Mouse (Mus musculus) monocyte, adult 2 months (primary cell): ENCODE measurements around the gene Zcwpw1.
A peak's percentile ranks its signal among the peaks of the same experiment; 100 is the strongest.
"Not testable (repeated sequence)": the region's sequence is repeated elsewhere in the genome, so short reads cannot be mapped to it uniquely, and the experiment has no call there.

Source experiments
- DNase-seq, 2 experiments: peaks; one replicate each; pipeline ENCODE4 v3.0.0; 2022; ENCODE audit warnings: low spot score in 2 of 2, low read depth in 1 of 2

Gene Zcwpw1

GRCm38 (mm10) chr5:137831106-137831505, 43.5 kb downstream of the Zcwpw1 start:
- no peak for DNase-seq

GRCm38 (mm10) chr5:137831506-137831905, 43.9 kb downstream of the Zcwpw1 start:
- DNase-seq: no peak

DNA sequence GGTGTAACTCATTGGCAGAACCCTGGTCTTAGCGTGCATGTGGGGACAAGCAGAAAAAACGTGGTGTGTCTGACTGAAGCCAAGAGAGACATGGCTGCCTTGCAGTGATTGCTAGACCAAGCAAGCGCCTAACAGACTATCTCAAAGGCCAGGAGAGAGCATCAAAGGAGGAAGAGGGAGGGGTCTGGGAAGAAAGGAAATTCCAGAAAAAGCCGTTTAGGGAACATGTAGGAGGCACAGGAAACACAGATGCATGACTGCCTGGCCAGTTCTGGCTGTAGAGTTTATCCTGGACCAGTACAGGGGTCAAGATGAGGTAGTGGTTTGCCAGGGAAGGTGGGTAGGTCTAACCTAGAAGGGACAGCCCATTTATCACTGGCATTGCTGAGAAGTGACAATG, 45.9 kb downstream of the Zcwpw1 start:
- no peak for DNase-seq

DNA sequence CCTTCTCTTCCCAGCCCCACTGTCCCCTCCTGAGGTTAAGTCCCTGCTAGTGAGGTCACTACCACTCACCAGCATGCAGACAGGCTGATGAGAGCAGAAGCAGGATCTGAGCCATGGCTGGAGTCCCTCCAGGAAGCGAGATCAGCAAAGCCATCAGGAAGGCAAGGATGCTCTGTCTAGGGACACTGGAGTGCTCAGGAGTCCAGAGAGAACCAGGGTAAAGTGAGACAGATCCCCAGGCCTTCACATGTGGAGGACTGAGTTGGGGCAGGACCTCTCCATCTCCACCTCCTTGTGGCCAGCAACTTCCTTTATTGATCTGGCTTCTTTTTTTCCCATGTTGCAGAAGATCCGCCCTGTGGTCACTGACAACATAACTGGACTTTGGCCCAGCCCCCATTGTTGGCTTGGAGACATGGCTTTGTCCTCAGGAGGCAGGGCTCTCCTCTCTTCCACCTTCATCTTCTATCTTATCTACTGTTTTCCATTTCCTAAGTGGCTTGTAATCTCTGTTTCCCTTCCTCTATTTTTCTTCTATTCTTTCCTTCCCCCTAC, 48.4 kb downstream of the Zcwpw1 start, which contains the start of gene Pilra:
Pilra (minus strand) TSS at position 316 of the 555 bp plus-strand sequence.
- peak in 1 of 2 experiments; percentile 48 for DNase-seq

DNA sequence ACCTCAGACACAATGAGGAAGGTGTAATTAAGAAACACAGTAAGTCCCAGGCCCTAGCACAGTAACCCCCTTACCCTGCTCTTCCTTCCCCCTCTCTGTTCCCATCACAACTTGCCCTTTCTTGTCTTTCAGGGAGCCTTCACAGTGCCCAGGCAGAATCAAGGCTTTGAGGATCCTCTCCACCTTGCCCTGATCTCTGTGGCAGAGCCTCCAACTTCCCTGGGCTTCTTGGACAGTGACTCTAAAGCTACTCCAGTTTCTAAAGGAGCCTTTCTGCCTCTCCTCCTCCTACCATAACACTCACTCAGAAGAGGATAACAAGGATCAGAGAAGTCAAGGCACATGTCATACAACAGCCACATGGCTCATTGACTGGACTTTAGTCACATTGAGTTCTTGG, 49.0 kb downstream of the Zcwpw1 start:
- DNase-seq: no peak

DNA sequence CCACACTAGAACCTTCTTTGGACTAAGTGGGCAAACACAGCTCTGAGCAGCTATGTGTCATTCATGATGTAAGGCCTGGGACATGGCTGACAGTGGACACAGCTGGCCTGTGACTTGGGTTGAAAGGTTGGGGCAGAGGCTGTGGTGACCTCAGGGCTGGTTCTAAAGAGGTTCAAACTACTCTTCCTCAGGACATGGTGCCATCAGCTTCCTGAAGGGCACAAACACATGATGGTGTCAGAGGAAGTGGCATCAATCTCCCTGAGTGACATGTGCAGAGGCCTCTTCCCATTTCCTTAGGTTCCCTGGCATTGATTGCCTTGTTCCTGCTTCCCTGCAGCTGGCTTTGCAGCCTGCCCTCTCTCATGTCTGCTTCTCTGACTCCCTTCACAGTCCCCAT, 49.5 kb downstream of the Zcwpw1 start:
- not testable (repeated sequence) for DNase-seq

DNA sequence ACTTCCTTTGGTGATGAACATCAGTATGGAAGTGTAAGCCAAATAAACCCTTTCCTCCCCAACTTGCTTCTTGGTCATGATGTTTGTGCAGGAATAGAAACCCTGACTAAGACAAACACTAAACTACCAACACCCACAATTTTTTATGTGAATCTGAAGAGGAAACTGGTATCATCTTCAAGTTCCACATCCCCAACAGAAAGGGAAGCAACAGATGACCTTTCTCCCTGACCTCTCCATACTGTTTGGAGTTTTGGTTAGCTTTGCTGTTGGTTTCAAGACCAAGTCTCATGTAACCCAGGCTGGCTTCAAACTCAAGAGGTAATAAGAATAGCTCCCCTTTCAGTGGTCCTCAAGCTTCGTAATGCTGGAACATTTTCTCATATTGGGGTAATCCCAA, 62.7 kb downstream of the Zcwpw1 start:
- not testable (repeated sequence) for DNase-seq

GRCm38 (mm10) chr5:137854907-137855306, 67.3 kb downstream of the Zcwpw1 start:
- DNase-seq: not testable (repeated sequence)

DNA sequence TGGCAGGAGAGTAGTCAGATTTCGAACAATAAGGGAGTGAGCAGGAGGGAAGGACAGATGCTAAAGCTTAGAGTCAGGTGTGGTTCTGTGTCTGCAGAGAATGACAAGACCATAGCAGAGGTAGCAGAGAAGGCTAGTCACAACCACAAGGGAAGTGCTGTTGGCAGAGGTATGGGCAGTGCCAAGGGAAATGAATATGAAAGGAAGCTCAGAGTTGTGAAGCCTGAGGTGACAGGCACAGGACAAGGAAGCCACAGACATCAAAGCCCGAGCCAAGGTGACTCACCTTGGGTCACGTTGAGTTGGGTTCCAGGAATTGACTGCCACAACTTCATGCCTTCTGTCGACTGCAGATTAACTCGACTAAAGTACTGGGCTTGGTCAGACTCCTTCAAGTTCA, 69.3 kb downstream of the Zcwpw1 start:
- not testable (repeated sequence) for DNase-seq

GRCm38 (mm10) chr5:137857960-137858710, 70.5 kb downstream of the Zcwpw1 start, which contains the start of gene Pilrb1:
Gene Pilrb1 (minus strand): TSS chr5:137858106.
- DNase-seq: peak in 1 of 2 experiments; percentile 45

DNA sequence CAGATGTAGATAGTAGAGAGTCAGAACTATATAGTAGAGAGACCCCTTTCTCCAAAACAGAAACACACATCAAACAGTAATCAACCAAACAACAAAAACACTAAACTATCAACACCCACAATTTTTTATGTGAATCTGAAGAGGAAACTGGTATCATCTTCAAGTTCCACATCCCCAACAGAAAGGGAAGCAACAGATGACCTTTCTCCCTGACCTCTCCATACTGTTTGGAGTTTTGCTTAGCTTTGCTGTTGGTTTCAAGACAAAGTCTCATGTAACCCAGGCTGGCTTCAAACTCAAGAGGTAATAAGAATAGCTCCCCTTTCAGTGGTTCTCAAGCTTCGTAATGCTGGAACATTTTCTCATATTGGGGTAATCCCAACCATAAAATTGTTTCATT, 76.4 kb downstream of the Zcwpw1 start:
- not testable (repeated sequence) for DNase-seq

GRCm38 (mm10) chr5:137868600-137868999, 81.0 kb downstream of the Zcwpw1 start:
- DNase-seq: not testable (repeated sequence)

DNA sequence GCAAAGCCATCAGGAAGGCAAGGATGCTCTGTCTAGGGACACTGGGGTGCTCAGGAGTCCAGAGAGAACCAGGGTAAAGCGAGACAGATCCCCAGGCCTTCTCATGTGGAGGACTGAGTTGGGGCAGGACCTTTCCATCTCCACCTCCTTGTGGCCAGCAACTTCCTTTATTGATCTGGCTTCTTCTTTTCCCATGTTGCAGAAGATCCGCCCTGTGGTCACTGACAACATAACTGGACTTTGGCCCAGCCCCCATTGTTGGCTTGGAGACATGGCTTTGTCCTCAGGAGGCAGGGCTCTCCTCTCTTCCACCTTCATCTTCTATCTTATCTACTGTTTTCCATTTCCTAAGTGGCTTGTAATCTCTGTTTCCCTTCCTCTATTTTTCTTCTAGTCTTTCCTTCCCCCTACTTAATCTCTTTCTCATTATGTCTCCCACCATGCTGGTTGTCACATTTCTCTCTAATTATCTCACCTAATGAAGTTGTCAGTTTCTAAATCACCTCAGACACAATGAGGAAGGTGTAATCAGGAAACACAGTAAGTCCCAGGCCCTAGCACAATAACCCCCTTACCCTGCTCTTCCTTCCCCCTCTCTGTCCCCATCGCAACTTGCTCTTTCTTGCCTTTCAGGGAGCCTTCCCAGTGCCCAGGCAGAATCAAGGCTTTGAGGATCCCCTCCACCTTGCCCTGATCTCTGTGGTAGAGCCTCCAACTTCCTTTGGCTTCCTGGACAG, 84.2 kb downstream of the Zcwpw1 start, which contains the start of gene Pilrb2:
Pilrb2 (minus strand) TSS at position 172 of the 737 bp plus-strand sequence.
- DNase-seq: not testable (repeated sequence)
